Mouse (Mus musculus) megakaryocyte, embryonic 14.5 days (primary cell): ENCODE results near the gene Traf3ip2.

Experiments
- FLI1 ChIP-seq: IDR thresholded peaks from 2 replicates; pipeline ENCODE4 v1.6.1; 2012; ENCODE audit warnings: low read length, inconsistent platforms, mixed read lengths
- GATA1 ChIP-seq: IDR thresholded peaks from 3 replicates; pipeline ENCODE4 v1.6.1; 2012; ENCODE audit warnings: mixed read lengths, low read length, inconsistent platforms, borderline replicate concordance

- TF ChIP-seq GATA1 (no peak), FLI1 (no peak)
Measured at GRCm38 (mm10) chr10:39597116-39597791, 15.5 kb upstream of the Traf3ip2 start.
